Mouse (Mus musculus) intestine, embryonic 15.5 days (tissue): ENCODE results near the gene Tgfb3. TPM values are rescaled to one million over a fixed set of nuclear protein-coding genes. Genes with fewer than 3 reads are reported as not detected.

ENCODE experiments used
- polyA plus RNA-seq: library from polyadenylated mRNA; unstranded; fragments of >200 nt; fragmentation: Nextera tagmentation; extraction: Ambion mirVana; gene quantifications from 2 replicates; pipeline ENCODE4 v1.2.1, GENCODE M21; 2015

Gene Tgfb3
- polyA plus RNA-seq, 1 experiment from 2014 or later = 23.4 TPM

Other genes with a start within 250 kb of the Tgfb3 start
- 69.2 and 73.7 TPM in 2 replicates for gene Ift43, start 3.5 kb upstream of the Tgfb3 start, polyA plus RNA-seq
- gene Gpatch2l, start 162.8 kb upstream of the Tgfb3 start, polyA plus RNA-seq = 10.7 and 11.5 TPM in 2 replicates